Mouse (Mus musculus) testis, postnatal 10 days (tissue): ENCODE results near the gene Crim1.

ENCODE experiments used
- DNase-seq: peaks from one replicate; pipeline ENCODE4 v3.0.0; 2021; ENCODE audit warnings: low spot score

The Crim1 gene

DNA sequence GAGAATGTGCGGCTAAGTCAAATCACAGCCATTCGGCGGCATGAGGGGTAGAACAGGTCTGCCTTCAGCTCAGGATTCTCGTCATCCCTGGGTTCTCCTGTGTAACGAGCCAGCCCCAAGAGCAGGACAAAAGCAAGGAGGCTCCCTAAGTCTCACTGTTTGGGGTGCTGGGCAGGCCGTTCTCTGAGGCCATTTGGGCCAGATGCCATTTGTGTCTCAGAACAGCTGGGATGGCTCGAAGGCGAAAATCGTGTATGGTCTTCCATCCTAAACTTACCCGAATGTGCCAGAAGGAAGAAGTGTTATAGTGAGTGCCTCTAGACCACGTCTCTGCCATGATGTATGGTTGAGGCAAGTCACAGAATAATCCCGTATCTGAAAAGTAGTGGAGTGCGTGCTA, 86.0 kb downstream of the Crim1 start:
- DNase-seq: no peak

DNA sequence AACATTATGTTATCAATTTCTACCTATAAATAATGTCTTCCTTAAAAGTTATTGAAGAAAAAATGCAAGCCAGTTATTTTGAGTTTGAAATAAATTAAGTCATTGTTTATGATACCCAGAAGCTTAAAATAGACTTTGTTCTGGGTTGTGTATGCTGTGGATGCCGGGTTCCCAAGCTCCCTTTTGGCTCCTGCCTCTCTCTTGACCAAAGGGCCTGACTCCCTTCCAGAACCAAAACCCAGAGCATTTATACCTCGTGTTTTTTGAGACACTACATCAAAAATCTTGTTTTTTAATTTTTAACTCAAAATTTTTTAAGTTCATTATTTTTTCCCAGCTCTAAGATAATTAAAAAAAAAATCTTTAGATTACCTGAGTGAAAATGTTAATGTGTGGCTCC, 87.3 kb downstream of the Crim1 start:
- DNase-seq: no peak

DNA sequence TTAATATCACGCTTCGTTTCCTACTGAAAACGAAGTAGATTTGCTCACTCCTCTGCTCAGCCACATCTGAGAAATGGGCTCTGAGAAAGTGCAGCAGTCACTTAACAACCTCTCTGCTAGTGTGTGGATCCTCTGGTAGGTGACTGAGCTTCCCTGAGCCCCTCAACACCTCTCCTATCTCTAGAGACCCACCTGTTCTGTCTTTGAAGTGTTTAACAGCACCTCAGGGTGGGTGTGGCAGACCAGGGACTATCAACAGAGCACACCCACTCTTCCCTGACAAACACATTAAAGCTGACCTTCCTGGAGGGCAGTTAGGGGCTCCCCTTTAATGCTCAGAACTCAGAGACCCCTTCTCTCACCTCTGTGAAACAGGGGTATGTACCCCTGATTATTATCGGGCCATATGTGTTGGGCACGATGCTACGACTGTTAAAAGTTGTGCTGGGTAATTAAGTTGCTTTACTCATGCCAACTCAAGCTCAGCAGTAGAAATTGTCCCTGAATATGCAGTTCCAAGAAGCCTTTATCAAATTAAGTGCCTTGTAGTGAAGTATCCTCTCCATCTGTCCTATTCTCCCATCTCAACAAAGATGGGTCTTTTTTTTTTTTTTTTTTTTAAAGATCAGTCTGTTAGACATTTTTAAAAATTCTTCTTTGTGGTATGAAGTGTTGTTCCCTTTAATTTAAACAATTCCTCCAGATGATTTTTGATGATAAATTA, 90.3 kb downstream of the Crim1 start:
- no peak for DNase-seq

DNA sequence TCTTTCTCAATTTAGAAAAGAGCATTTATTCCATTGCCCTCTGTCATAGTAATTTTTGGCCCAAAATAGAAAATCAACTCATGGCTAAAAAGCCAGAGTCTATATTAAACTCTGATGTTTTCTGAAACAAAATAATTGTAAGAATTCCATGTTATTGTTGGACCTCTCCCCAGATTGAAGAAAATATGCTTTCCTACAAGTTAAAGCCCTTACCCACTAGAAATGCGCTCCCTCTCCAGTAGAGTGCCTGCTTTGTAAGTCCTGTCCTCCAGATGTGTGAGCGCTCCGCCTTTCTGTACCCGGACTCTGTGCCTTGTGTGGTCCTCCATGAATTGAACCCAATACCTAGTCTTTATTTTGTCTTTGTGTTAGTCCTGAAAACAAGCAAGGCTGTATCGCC, 91.0 kb downstream of the Crim1 start:
- no peak for DNase-seq

DNA sequence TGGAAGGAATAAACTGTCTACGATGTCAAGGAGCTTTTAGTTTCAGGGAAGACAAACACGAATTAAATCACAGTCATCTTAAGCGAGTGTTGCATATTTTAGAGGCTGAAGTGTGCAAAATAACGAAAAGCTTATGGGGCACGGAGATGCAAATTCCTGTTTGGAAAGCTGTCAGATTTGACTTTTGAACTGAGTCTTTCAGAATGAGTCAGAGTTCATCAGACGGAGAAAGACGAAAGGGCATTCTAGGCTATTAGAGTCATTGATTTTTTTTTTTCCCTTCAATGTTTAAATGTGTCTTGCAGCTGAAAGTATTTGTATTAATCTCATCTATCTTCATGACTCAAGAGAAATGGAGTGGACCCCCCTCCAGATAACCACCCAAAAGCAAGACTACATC, 92.3 kb downstream of the Crim1 start:
- DNase-seq: no peak

DNA sequence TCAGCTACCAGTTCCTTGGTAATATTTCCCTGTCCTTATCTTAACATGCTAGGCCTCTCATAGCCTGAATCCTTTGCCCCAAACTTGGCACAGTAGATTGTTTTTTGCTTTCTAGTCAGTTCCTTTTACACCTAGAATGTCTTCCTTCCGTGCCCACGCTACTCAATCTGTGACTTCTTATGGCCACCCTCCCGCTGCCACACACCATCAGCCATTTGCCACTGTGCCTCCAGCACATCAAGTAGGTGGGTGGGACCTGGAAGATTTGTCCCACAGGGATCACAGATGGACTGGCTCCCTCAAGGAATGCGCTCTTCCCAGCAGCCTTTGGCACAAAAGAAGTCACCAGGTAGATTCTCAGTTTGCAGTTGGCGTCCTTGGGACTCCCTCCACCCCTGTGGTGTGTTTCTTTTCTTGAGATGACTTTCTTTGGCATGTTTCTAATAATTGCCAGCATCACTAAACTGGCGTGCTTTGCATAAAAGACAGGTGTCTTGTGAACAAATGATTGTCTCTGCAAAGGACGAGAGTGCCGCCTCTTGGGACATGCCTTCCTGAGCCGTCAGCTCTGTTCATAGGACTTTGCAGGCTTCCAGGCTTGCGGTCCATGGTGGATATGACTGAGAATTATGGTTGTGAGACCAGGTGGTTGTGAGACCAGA, 92.9 kb downstream of the Crim1 start:
- no peak for DNase-seq

DNA sequence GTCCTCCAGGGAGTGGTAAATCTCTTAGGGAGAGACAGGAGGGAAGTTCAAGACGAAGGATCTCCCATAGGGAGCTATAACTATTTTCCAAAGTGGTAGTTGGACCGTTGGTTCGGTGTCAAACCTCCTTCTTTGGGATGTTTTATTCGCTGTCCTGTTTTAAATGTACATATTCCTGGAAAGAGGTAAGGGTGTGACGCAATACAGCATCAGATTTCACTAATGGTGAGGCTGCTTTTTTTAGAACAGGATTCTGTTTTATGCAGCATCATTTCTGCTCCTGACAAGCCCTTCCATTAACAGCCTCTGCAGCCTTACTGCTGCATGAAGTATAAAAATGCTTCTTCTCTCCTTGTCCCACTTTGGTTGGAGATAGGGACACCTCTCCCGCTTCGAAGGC, 95.9 kb downstream of the Crim1 start:
- no peak for DNase-seq

DNA sequence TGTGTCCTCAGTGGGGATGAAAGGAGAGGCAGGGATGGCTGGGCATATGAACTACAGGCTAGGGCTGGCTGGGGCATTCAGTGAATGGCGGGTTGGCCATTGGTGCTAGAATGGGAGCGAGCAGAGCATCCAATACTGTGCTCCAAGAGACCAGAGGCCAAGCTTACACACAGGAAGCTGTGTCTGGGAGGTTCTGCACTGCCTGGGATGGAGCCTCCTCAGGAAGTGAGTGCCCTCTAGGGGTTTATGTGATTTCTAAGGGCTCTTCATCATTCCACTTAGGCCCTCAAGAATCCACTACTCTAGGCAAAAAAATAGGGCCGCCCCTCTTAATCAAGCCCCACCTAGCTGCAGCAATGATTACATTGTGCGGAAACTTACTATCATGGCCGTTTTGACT, 98.1 kb downstream of the Crim1 start:
- DNase-seq: no peak

DNA sequence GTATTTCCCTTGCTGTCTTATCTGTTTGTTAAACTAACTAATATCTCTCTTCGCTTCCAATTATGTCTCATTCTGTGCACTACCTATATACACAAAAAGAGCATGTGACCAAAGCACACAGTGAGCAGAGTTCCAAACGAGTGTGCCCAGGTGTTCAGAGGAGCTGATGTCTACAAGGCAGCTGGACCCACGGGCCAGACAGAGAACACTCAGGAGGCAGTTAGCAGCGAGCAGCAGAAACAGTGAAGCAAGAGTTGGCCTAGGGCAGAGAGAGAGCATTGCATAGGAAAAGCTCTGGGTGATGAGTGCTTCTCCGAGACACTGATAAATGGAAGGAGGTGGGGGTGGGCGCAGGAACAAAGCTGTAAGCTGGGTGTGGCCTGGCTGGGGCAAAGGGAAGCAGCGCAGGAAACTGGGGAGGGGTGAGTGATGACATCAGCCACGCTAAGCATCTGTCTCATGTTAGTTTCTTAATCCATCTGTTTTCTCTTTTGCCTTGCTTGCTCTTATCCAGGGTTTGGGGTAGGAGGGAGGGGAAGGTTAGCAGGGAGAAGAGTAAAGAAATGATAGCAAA, 99.0 kb downstream of the Crim1 start:
- no peak for DNase-seq

DNA sequence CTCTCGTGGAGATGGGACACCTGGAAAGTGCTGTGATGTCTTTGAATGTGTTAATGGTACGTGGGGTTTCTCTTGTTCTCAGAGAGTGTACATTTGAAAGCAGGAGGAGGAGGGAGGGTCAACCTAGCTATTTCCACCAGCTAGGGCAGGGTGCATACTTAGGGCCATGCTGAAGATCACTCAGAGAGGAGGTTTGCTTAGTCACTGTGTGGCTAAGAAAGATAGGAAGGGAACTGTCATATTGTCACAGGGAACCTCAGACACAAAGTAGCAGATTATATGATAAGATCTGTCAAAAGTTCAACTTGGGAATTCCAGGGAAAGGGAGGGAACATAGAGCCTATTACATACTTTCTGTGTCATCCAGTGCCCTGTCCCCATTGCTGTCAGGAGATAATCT, 103.0 kb downstream of the Crim1 start:
- DNase-seq: no peak

DNA sequence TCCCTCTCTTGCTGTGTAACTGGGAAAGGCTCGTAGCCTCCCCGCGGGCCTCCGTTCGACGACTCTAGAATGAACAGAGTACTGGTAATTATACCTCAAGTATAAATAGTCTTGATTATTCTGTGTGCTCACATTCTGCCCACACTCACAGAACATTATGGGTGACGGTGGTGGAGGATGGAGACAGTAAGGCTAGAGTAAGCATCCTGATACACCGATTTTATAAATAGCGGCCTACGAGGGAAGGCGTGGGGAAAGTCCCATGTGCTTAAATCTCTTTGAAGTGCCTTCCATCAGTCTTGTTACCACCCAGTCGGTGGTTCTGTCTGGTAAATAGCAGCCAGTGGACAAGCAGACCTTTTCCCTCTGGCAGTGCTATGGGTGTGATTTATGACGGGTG, 104.0 kb downstream of the Crim1 start:
- DNase-seq: no peak

DNA sequence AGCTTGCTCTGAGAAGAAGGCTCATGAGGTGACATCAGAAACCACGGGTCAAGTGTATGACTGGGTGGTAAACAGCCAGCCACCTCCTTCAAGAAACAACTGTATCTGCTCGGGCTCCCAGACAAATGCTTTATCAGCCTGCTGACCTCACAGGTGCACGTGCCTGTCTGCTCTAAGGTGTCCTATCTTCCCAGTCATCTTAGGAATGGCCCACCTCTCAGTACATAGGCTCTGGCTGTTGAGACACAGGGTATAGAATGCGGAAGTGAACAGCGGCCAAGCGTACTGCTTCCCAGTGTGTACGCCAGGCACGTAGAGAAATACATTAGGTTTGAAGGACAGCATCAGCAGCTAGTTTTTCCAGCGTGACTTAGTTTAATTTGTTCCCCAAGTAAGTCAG, 106.4 kb downstream of the Crim1 start:
- DNase-seq: no peak

DNA sequence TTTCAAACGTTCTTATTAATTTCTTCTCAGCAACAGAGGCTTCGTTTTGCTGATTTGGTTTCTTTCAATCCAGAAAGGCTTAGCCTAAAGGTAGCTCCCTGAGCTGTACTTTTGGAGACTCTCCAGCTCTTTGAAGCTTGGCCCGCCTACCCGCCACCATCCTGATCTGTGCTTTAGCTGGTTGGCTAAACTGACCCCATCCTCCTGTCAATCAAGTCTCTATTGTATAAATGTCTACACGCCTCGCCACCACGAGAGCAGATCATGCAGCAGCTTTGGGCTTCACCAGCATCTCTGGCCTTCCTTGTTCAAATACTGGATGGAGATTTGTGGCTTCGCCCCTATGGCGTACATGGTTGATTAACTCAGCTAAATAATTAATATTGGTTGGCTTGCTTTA, 108.2 kb downstream of the Crim1 start:
- no peak for DNase-seq

DNA sequence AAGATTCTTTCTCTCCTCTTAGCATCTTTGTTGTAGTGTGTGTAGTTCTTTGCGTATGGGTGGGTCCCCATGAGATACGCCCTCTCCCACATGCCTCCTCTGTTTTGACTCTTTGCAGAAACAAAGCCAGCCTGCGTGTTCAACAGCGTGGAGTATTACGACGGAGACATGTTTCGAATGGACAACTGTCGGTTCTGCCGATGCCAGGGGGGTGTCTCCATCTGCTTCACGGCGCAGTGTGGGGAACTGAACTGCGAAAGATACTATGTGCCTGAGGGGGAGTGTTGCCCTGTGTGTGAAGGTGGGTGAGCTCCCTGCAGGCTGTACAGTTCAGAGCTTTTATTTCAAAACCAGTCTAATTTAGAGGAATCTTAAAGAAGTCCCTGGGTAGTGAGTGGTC, 113.0 kb downstream of the Crim1 start:
- no peak for DNase-seq

DNA sequence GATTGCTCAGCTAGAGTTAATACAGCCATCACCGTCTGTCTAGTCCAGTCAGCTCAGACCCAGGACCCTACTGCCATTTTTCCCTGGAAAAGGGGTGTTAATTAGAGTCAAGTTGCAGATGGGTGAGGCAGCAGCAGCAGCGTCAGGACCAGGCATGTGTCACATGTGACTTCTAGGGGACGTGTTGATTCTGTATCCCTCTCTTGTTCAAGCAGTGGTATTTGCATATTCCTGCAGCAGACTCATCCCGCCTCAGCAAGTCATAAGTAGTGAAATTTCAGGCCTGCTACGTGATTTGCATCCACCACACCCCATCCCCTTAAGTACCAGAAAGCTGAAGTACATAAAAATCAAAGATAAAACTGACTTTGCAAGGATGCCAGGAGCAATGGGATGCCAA, 113.6 kb downstream of the Crim1 start:
- DNase-seq: no peak

DNA sequence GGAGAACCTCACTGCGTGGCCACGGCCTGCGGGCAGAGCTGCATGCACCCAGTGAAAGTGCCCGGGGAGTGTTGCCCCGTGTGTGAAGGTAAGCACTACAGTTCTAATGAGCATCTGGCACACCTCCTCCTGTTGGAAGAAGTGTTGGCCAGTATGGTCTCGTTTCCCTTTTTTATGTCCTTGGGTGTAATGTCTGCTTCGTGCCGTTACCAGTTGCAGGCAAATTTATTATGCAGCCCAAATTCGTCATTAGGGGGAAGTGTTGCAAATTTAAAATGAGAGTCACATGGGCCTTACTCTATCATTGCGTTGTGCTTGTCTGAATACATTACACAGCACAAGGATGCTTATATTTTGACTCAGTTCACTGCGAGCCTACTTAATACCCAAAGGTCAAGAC, 115.6 kb downstream of the Crim1 start:
- DNase-seq: no peak

DNA sequence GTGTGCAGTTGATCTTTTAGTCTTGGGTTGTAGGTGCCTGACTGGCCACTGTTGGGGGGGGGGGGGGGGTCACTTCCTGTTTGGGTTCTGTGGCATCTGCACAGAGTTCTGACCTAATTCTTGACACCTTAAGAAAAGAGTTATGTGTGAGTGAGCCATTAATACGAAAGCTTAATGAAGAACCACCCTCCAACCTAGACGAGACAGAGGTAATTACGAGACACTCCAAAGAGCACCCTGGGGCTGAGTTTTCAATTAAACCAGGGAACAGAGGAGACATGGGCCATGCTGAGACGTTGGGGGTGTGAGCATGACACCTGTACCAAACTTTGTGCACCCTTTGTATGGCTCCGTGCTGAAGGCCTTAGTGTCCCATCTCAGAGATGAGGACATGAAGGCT, 117.3 kb downstream of the Crim1 start:
- DNase-seq: no peak

DNA sequence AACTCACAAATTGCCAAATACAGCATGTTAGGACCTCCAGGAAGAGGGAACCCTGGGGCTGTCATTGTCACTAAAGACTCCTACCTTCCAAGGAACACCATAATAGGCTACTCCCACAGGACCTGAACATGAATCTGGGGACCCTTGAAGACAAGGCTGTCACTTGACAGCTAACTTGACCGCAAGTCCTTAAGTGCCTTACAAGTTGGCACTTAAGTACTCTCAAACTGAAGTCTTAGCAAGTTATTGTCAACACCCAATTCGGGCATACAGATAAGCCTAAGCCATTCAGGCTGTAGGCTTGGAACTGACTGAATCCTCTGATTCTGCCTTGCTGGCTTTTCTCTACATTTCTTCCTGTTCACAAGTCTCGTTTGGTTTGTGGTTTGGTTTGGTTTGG, 118.8 kb downstream of the Crim1 start:
- DNase-seq: no peak

DNA sequence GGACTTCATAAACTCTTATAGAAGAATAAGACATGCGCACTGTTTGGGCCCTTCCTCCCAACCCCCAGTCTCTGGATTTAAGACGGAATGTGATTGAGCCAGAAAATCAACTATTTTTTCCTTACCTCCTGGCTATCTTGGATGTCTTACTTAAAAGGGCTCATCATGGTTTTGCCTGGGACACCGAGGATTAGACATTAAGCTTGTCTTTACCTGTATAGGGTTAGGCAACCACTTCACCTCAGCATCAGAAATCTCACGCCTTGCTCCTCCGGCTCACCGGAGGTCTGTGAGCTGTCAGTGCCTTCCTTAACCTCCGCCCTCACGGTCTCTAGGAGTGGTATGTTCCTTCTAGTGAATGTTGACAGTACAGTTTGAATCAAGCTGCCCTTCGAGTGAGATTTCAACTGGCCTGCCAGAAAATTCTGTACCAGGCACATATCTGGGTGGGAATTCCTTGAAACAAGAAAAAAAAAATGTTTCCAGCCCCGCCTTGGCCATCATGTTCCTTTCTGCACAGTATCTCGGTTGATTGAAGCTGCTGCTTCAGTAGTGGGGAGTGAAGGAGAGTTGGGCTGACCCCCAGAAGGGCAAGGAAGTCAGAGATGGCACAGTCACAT, 121.3 kb downstream of the Crim1 start:
- no peak for DNase-seq

DNA sequence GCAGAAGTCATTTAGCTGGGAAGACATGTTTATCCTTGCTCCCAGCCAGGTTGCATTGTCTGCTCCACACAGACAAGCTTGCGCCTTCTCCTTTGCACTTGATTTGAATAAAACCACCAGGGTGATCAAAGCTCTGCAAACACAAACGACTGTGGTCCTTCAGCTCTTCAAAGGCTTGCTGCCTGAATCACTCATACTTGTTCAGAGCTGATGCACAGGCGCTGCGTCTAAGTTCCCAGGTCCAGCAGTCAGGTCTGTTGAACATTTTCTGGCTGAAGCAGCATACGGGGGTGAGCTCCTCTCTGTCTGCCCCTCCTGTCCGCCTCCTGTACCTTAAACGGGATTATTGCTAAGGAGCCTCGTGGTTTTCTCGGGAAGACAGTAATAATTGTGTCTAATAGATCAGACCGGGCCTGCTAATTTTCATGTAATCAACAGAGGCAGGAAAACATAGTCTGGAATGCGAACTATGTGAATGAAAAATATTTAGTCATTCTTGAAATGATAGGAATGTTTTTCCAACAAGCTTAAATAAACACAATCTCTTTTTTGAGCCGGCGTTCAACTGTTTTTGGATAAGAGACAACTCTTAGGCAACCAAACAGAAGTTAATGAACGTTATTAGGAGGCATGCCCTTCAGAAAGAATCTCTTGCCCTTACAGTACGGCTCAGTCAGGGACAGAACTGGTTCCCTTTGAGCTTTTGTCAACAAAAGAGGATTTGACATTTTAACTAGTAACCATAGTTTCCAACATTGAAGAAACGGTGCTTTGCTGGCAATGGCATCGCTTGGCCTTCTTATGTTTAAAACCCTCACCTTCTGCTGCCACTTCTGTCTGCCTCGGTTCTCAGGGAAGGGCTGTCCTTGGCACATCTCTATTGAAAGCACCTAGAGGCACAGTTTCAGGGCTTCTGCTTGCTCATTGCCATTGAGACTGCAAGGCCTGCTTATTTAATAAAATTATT, 122.6 kb downstream of the Crim1 start:
- DNase-seq: no peak

DNA sequence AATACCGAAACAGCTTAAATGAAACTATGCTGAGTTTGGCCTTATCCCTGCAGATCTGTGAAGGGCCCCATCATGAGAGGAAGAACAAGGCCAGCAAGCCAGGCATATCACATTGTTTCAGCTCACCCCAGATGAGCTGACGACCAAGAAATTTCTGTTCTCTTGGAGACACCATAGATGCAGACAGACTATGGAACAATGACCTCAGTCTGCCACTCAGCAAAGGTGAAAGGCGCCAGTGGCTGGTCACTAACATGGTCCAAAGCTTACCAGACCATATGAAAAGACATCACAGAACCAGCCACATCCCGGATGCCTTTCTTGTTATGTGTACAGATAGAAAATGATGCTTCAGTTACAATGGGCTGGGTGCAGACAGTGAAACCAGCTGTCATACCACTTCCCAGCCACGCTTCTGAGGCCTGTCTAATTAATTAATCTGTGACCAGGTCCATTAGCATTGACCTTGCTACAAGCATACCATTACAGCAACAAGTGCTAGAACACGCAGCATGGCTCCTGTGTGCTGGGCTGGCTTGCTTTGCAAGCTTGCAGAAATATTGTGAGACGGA, 125.8 kb downstream of the Crim1 start:
- no peak for DNase-seq

DNA sequence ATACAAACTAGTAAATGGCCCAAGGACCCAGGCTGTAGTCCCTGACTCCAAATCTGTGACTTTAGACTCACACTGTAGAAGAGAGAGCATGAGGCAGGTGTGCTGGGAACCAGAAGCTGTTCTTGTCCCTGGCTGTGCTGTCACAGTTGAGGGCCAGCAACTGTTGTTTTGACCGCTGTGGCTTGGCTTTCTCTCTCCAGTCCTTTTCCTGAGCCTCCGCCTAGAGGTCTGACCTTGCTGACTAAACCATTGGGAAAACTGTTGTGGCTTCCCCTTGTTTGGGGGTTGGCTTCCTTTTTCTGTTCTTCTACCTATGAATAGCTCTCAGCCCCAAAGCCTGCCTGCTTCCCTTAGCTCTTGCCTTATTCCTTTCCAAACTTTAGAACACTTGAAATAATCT, 126.3 kb downstream of the Crim1 start:
- no peak for DNase-seq
